ENCODE assay signal across 8 mouse cellular contexts in the genomic region with DNA sequence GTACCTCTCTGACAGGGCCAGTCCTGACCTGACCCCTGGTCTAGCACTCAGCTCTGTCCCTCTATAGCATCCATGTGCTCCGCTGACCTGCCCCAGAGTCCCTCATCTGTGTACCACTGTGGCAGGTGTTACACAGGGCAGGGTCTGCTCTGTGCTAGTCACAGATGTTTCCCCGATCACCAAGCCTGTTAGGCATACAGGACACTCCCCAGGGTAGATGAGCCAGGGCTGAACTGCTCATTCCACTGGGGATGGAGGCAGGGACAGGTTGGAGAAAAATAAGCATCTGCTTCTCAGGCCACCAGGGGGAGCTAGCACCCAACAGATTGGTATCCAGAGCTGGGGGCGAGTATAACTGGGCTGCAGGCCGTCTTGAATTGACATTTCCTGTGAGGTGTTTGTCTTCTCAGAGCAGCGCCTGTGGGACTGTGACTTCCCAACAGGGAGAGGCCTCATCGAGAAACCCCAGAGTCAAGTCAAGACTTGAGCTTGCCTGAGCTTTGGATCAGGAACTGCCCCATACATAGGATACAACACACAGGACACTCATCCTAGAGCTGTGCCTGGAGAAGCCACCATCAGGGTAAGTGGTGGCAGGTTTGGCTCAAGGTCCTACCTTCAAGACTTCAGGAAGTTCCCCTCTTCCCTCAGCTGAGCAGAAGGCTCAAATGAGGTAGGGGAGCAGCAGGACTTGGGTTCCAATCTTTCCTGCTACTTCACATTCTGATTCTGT. TPM values are rescaled to one million over a fixed set of nuclear protein-coding genes. Genes with fewer than 3 reads are reported as not detected.
DNase-seq lines count a peak whose midpoint lies in the region; ATAC-seq and TF ChIP-seq lines count a peak whose summit lies in the region.

No protein-coding gene starts in this region.

- intact Hi-C loops in heart, adult 2 months (cut with DNase I), result loop anchor here (2.0 to 5.0 kb wide), 4 partner anchors 46 to 244 kb away; partner anchors contain the start of gene Dagla

- peaks cover 7% of the 10 kb centered on the region for H3K27me3 ChIP-seq in embryonic facial prominence, embryonic 10.5 days (replicated peaks; ENCODE audit: low read depth, poor library complexity, severe bottlenecking)
- H3K27me3 ChIP-seq in heart, adult 2 months (ENCODE audit: control insufficient read depth, insufficient read depth, low read length), result no peaks in the 10 kb centered on the region
- H3K27me3 ChIP-seq in kidney, embryonic 14.5 days (ENCODE audit: control insufficient read depth, insufficient read depth, low read length), result no peaks in the 10 kb centered on the region
- H3K27me3 ChIP-seq in liver, adult 2 months (ENCODE audit: control insufficient read depth, insufficient read depth, low read length), result no peaks in the 10 kb centered on the region
- no peaks in the 10 kb centered on the region for H3K27me3 ChIP-seq in splenic B cell, adult 2 months (ENCODE audit: control insufficient read depth, insufficient read depth, low read length, poor library complexity, severe bottlenecking)

- no peak overlapping the region for H3K4me2 ChIP-seq in kidney, embryonic 14.5 days (replicated peaks; ENCODE audit: low read depth, low read length)

- TF ChIP-seq EP300 in heart, adult 2 months (IDR thresholded peaks at IDR 0.05; ENCODE audit: insufficient read depth, low read depth, low read length), result peak; percentile 81

- H3K36me3 ChIP-seq in embryonic facial prominence, embryonic 10.5 days (replicated peaks), result no peaks in the 10 kb centered on the region
- H3K36me3 ChIP-seq in heart, adult 2 months (ENCODE audit: control insufficient read depth, insufficient read depth, low read length), result no peaks in the 10 kb centered on the region
- H3K36me3 ChIP-seq in kidney, embryonic 14.5 days (ENCODE audit: control insufficient read depth, insufficient read depth, low read length), result no peaks in the 10 kb centered on the region; the same call in 1 of the 2 replicates
- no peaks in the 10 kb centered on the region for H3K36me3 ChIP-seq in liver, adult 2 months (ENCODE audit: control insufficient read depth, insufficient read depth, low read length)
- H3K36me3 ChIP-seq in splenic B cell, adult 2 months (ENCODE audit: control insufficient read depth, insufficient read depth, low read length, poor library complexity, severe bottlenecking), result no peaks in the 10 kb centered on the region

- H3K4me1 ChIP-seq in embryonic facial prominence, embryonic 10.5 days, result peaks cover 20% of the 10 kb centered on the region
- peaks cover 3% of the 10 kb centered on the region; the same call in 1 of the 2 replicates for H3K4me1 ChIP-seq in heart, adult 2 months (ENCODE audit: control insufficient read depth, insufficient read depth, low read length)
- H3K4me1 ChIP-seq in kidney, embryonic 14.5 days (ENCODE audit: control insufficient read depth, insufficient read depth, low read length), result no peaks in the 10 kb centered on the region
- H3K4me1 ChIP-seq in liver, adult 2 months (ENCODE audit: control insufficient read depth, insufficient read depth, low read length), result no peaks in the 10 kb centered on the region

- no peak overlapping the region for H3K4me3 ChIP-seq in embryonic facial prominence, embryonic 10.5 days
- H3K4me3 ChIP-seq in heart, adult 2 months, result no peak overlapping the region
- H3K4me3 ChIP-seq in kidney, embryonic 14.5 days (ENCODE audit: low read length), result no peak overlapping the region
- H3K4me3 ChIP-seq in liver, adult 2 months (ENCODE audit: insufficient read depth, low read depth, low read length), result no peak overlapping the region

- TF ChIP-seq POLR2A in heart, adult 2 months (IDR thresholded peaks at IDR 0.05; ENCODE audit: insufficient read depth, low read depth, low read length), result no peak
- no peak for TF ChIP-seq POLR2A in liver, adult 2 months (IDR thresholded peaks at IDR 0.05; ENCODE audit: extremely low read depth, insufficient read depth, low read length)

- peak; percentile 96 for TF ChIP-seq CTCF in heart, adult 2 months (IDR thresholded peaks at IDR 0.05)
- TF ChIP-seq CTCF in liver, adult 2 months (IDR thresholded peaks at IDR 0.05; ENCODE audit: low read depth, low read length), result peak; percentile 90

- peak; percentile 60 for ATAC-seq in kidney, embryonic 14.5 days (ENCODE audit: low FRiP score, low TSS enrichment)

- H3K9ac ChIP-seq in heart, adult 2 months (ENCODE audit: low read depth, low read length), result no peak overlapping the region
- no peak overlapping the region for H3K9ac ChIP-seq in kidney, embryonic 14.5 days (ENCODE audit: low read depth, low read length)
- no peak overlapping the region for H3K9ac ChIP-seq in liver, adult 2 months (ENCODE audit: low read depth, low read length)

- H3K27ac ChIP-seq in embryonic facial prominence, embryonic 10.5 days (replicated peaks), result no peak overlapping the region
- no peak overlapping the region for H3K27ac ChIP-seq in heart, adult 2 months
- no peak overlapping the region for H3K27ac ChIP-seq in kidney, embryonic 14.5 days (ENCODE audit: low read depth, low read length)
- H3K27ac ChIP-seq in liver, adult 2 months (replicated peaks; ENCODE audit: insufficient read depth, low read depth, low read length), result no peak overlapping the region

- peak; percentile 74 for DNase-seq in 416B (ENCODE audit: low read depth)
- DNase-seq in adrenal gland, postnatal 25 days, result peak; percentile 81
- DNase-seq in embryonic facial prominence, embryonic 10.5 days (ENCODE audit: low spot score), result peak; percentile 84
- peak; percentile 73 to 84 for DNase-seq in heart, adult 2 months
- DNase-seq in liver, adult 2 months (ENCODE audit: extremely low read depth, low read depth, low spot score), result peak; percentile 33
- DNase-seq in naive thymus-derived CD4-positive, alpha-beta T cell, adult 2 months (ENCODE audit: low read depth), result peak; percentile 63
- peak; percentile 79 for DNase-seq in splenic B cell, adult 2 months (ENCODE audit: low read depth, low spot score)

- no peaks in the 10 kb centered on the region for H3K79me2 ChIP-seq in heart, adult 2 months (replicated peaks; ENCODE audit: control insufficient read depth, insufficient read depth, low read length)
- no peaks in the 10 kb centered on the region for H3K79me2 ChIP-seq in liver, adult 2 months (ENCODE audit: control insufficient read depth, insufficient read depth, low read length)

- no peaks in the 10 kb centered on the region for H3K9me3 ChIP-seq in embryonic facial prominence, embryonic 10.5 days
- H3K9me3 ChIP-seq in kidney, embryonic 14.5 days (ENCODE audit: control insufficient read depth, low read length), result no peaks in the 10 kb centered on the region

- WGBS in embryonic facial prominence, embryonic 10.5 days, result 23% methylated on average over 6 of the region's 6 CpGs
- 20% methylated on average over 6 of the region's 6 CpGs for WGBS in heart, adult 2 months
- WGBS in kidney, embryonic 14.5 days, result 21% methylated on average over 6 of the region's 6 CpGs
- WGBS in liver, adult 2 months, result 19% methylated on average over 6 of the region's 6 CpGs

RNA-seq across cellular contexts. Expression of gene Myrf, which starts 17.9 kb away (rescaled TPM):
- 0.67 and 1.4 TPM in 2 replicates for total RNA-seq in adrenal gland, postnatal 25 days (2021)
- 4.2 TPM in 2 replicates for polyA plus RNA-seq in embryonic facial prominence, embryonic 10.5 days (2016; fragmentation: Nextera tagmentation; extraction: Ambion mirVana)
- total RNA-seq in heart, adult 2 months (2021), result 1 to 10 TPM; 3.9 to 4.7 TPM
- 6.0 and 6.5 TPM in 2 replicates for polyA plus RNA-seq in heart, adult 2 months (2012; rRNA removed)
- polyA plus RNA-seq in kidney, embryonic 14.5 days (2014; fragmentation: Nextera tagmentation; extraction: Ambion mirVana), result 3.9 and 6.4 TPM in 2 replicates
- 3.0 and 5.3 TPM in 2 replicates for total RNA-seq in liver, adult 2 months (2014; rRNA removed)
- 23.4 and 31.4 TPM in 2 replicates for polyA plus RNA-seq in liver, adult 2 months (2012; rRNA removed)

RNA-seq across cellular contexts. Expression of gene Dagla, which starts 46.2 kb away (rescaled TPM):
- 5.5 and 7.3 TPM in 2 replicates for total RNA-seq in adrenal gland, postnatal 25 days (2021)
- polyA plus RNA-seq in embryonic facial prominence, embryonic 10.5 days (2016; fragmentation: Nextera tagmentation; extraction: Ambion mirVana), result 2.2 and 2.4 TPM in 2 replicates
- 1 to 10 TPM; 2.5 to 3.3 TPM for total RNA-seq in heart, adult 2 months (2021)
- 4.8 and 5.7 TPM in 2 replicates for polyA plus RNA-seq in heart, adult 2 months (2012; rRNA removed)
- polyA plus RNA-seq in kidney, embryonic 14.5 days (2014; fragmentation: Nextera tagmentation; extraction: Ambion mirVana), result 2.2 and 3.0 TPM in 2 replicates
- 0.18 and 0.40 TPM in 2 replicates for total RNA-seq in liver, adult 2 months (2014; rRNA removed)
- polyA plus RNA-seq in liver, adult 2 months (2012; rRNA removed), result 0.63 and 0.93 TPM in 2 replicates

RNA-seq across cellular contexts. Expression of gene Fen1, which starts 54.5 kb away (rescaled TPM):
- total RNA-seq in adrenal gland, postnatal 25 days (2021), result 16.9 and 17.9 TPM in 2 replicates
- polyA plus RNA-seq in embryonic facial prominence, embryonic 10.5 days (2016; fragmentation: Nextera tagmentation; extraction: Ambion mirVana), result 183 and 199 TPM in 2 replicates
- total RNA-seq in heart, adult 2 months (2021), result 1 to 10 TPM; 3.7 to 4.5 TPM
- 2.9 and 3.8 TPM in 2 replicates for polyA plus RNA-seq in heart, adult 2 months (2012; rRNA removed)
- polyA plus RNA-seq in kidney, embryonic 14.5 days (2014; fragmentation: Nextera tagmentation; extraction: Ambion mirVana), result 92.9 and 99.2 TPM in 2 replicates
- 3.0 and 4.6 TPM in 2 replicates for total RNA-seq in liver, adult 2 months (2014; rRNA removed)
- 2.3 and 2.5 TPM in 2 replicates for polyA plus RNA-seq in liver, adult 2 months (2012; rRNA removed)

RNA-seq across cellular contexts. Expression of gene Tmem258, which starts 54.6 kb away (rescaled TPM):
- 141 and 171 TPM in 2 replicates for total RNA-seq in adrenal gland, postnatal 25 days (2021)
- polyA plus RNA-seq in embryonic facial prominence, embryonic 10.5 days (2016; fragmentation: Nextera tagmentation; extraction: Ambion mirVana), result 379 and 394 TPM in 2 replicates
- total RNA-seq in heart, adult 2 months (2021), result 100 to 1,000 TPM; 154 to 181 TPM
- 200 and 205 TPM in 2 replicates for polyA plus RNA-seq in heart, adult 2 months (2012; rRNA removed)
- 467 and 649 TPM in 2 replicates for polyA plus RNA-seq in kidney, embryonic 14.5 days (2014; fragmentation: Nextera tagmentation; extraction: Ambion mirVana)
- 41.1 and 63.0 TPM in 2 replicates for total RNA-seq in liver, adult 2 months (2014; rRNA removed)
- 80.0 and 133 TPM in 2 replicates for polyA plus RNA-seq in liver, adult 2 months (2012; rRNA removed)

Comparison
In these comparisons a context has a peak if more than half of its experiments do, and no peak if none do; other contexts are left out.
1. DNase-seq: peak in every context shown above with its lines; median percentile 84 in embryonic facial prominence, embryonic 10.5 days; 81 in adrenal gland, postnatal 25 days; 79 in splenic B cell, adult 2 months; 78 in heart, adult 2 months; 74 in 416B; 63 in naive thymus-derived CD4-positive, alpha-beta T cell, adult 2 months; 33 in liver, adult 2 months.
2. RNA of gene Fen1, which starts 54.5 kb away (polyA plus RNA-seq): 183 to 199 TPM in embryonic facial prominence, embryonic 10.5 days and 92.9 to 99.2 TPM in kidney, embryonic 14.5 days; 2.9 to 3.8 TPM in heart, adult 2 months and 2.3 to 2.5 TPM in liver, adult 2 months; every median in the first group is over 10 times any median in the second.